Mouse (Mus musculus) G1E (cell line): ENCODE data around the gene Tulp2. TPM values are rescaled to one million over a fixed set of nuclear protein-coding genes. Genes with fewer than 3 reads are reported as not detected.
"Not testable (repeated sequence)": the region's sequence is repeated elsewhere in the genome, so short reads cannot be mapped to it uniquely, and the experiment has no call there.

ENCODE experiments used
- ATAC-seq: 2 replicates; pipeline ENCODE4 v1.8.0; 2016; ENCODE audit warnings: mild to moderate bottlenecking; ENCODE audit not compliant: insufficient number of reproducible peaks, poor library complexity, low FRiP score, severe bottlenecking; ENCODE audit errors: extremely low read depth
- DNase-seq: peaks from one replicate; pipeline ENCODE4 v3.0.0; 2012; ENCODE audit warnings: low spot score
- H3K27me3 ChIP-seq: 2 replicates; pipeline ENCODE4 v1.6.1; 2012; ENCODE audit warnings: mild to moderate bottlenecking, low read length, inconsistent platforms; ENCODE audit not compliant: insufficient read depth
- H3K36me3 ChIP-seq: replicated peaks from 2 replicates; pipeline ENCODE3; 2012; ENCODE audit warnings: mild to moderate bottlenecking, inconsistent platforms
- H3K4me1 ChIP-seq: 2 replicates; pipeline ENCODE4 v1.6.1; 2012; ENCODE audit warnings: low read depth, low read length, inconsistent platforms, mixed read lengths; ENCODE audit not compliant: insufficient read depth
- H3K4me3 ChIP-seq: 2 replicates; pipeline ENCODE4 v1.5.1; 2012; ENCODE audit warnings: low read depth, mild to moderate bottlenecking, inconsistent platforms, low read length, moderate library complexity, mixed read lengths
- H3K9me3 ChIP-seq: replicated peaks from 2 replicates; pipeline ENCODE4 v1.6.1; 2012; ENCODE audit warnings: inconsistent platforms
- CTCF ChIP-seq: IDR thresholded peaks from 2 replicates; pipeline ENCODE4 v1.5.1; 2012; ENCODE audit warnings: low read depth, low read length, inconsistent platforms, mixed read lengths
- GATA1 ChIP-seq: IDR thresholded peaks from 2 replicates; pipeline ENCODE4 v1.6.1; 2012; ENCODE audit warnings: borderline replicate concordance, low read length, inconsistent platforms, mixed read lengths
- GATA2 ChIP-seq: IDR thresholded peaks from 2 replicates; pipeline ENCODE4 v1.6.1; 2012; ENCODE audit warnings: low read depth, low read length, inconsistent platforms, borderline replicate concordance
- POLR2AphosphoS5 ChIP-seq: IDR thresholded peaks from 2 replicates; pipeline ENCODE4 v1.6.1; 2012; ENCODE audit warnings: low read depth, low read length, inconsistent platforms; ENCODE audit not compliant: insufficient replicate concordance
- TAL1 ChIP-seq: conservative IDR thresholded peaks from 2 replicates; pipeline ENCODE4 v1.6.1; 2012; ENCODE audit warnings: low read depth, low read length, inconsistent platforms, mixed read lengths
- polyA plus RNA-seq: library from polyadenylated mRNA; stranded (reverse); fragments of >175 nt; gene quantifications from 2 replicates; pipeline ENCODE4 v1.2.3, GENCODE M21; 2012
- total RNA-seq, 2 experiments: library from RNA; stranded (forward) in 1 of 2; stranded (reverse) in 1 of 2; fragments of 200-1000 nt in 1 of 2; fragments of >200 nt in 1 of 2; fragmentation: Nextera tagmentation in 1 of 2; gene quantifications; 2 replicates each; pipeline ENCODE4 v1.2.3; 2014 to 2017

Tulp2 gene
- total and polyA plus RNA-seq, 3 experiments, result 0.49 to 1.7 (median 0.98) TPM

DNA sequence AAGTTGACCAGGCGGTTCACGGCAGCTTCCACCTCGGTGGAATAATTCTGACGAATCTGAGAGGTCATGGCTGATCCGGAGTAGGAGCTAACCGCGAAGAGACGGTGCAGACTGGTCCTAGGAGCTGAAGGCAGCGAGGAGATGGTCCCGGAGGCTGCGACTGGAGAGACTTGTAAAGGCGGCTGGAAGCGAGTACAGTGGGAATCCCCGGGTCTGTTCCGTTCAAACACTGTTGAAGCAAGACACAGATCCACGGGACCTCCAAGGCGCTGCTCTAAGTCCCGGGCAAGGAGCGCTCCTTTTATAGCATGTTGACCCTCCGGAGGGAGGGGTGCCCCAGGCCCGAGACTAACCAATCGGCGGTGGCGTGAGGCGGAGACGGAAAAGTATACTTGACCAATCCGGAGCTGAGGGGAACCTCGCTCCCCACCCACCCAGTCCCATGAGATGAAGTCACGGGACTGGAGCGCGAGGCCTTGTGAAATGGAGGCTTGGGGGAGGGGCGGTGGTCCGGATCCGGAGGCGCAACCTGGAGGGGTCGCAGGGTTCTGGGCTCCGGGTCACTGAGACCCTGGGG lies 22.0 kb upstream of the Tulp2 start, which contains the start of gene Ftl1:
Gene Ftl1, minus strand, starts transcription at position 321 of the 577 bp plus-strand sequence.
- not testable (repeated sequence) for H3K27me3 ChIP-seq, H3K9me3 ChIP-seq
- TF ChIP-seq POLR2AphosphoS5, result peak; percentile 93
- ATAC-seq (peak; percentile 79), DNase-seq (peak; percentile 99)
- H3K4me3 ChIP-seq, result peak within 1 kb of the TSS; percentile 87
- H3K36me3 ChIP-seq, result peaks cover 88% of the 10 kb centered on the region
- peaks cover 67% of the 10 kb centered on the region for H3K4me1 ChIP-seq

DNA sequence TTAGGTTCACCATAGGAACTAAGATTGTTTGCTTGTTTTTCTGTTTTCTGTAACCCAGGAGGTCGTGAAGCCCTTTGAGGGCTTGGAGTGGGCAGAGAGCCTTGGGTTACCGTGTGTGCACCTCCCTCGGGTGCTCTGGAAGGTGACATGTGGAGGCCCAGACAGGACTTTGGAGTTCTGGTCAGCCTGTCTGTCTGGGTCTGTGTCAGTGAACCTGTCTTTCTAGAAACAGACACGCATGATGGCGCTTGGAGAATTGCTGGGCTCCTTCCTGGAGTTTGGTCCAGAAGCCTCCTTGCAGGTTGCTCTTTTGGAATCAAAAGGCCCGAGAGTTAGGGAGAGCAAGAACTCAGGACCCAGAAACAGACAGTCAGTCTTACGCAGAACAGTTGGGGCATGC lies 21.3 kb upstream of the Tulp2 start:
- TF ChIP-seq POLR2AphosphoS5 (no peak), CTCF (no peak), TAL1 (no peak), GATA1 (no peak), GATA2 (no peak)
- H3K9me3 ChIP-seq, result no peaks in the 10 kb centered on the region
- peaks cover 69% of the 10 kb centered on the region for H3K4me1 ChIP-seq
- DNase-seq (no peak), ATAC-seq (no peak)
- peak overlapping the region; percentile 87; the same call in 1 of the 2 replicates for H3K4me3 ChIP-seq
- peaks cover 88% of the 10 kb centered on the region for H3K36me3 ChIP-seq
- H3K27me3 ChIP-seq, result no peaks in the 10 kb centered on the region

DNA sequence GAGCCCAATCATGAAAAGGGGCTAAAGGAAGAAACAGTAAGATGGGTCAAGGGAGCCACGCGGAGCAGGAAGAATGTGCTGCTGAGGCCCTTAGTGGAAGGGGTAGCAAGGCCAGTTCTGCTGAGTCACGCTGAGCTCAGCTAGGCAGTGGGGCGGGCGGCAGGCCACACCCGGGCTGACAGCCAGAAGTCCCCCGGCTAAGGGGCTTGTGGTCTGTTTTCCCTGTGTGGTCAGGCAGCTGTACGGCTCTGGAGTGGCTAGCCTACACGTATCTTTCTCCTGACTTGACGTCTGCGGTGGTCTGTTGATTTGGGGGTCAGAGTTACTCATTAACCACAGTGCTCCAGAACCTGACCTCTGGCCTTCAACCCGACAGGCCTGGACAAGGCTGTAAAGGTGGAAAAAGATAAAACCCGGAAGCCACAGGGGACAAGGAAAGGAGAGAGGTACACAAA lies 20.8 kb upstream of the Tulp2 start:
- peak; percentile 40 for ATAC-seq
- H3K27me3 ChIP-seq, result no peaks in the 10 kb centered on the region
- peak; percentile 85 for DNase-seq
- TF ChIP-seq TAL1, result no peak
- TF ChIP-seq CTCF, result no peak
- no peak for TF ChIP-seq GATA2
- peaks cover 71% of the 10 kb centered on the region for H3K4me1 ChIP-seq
- peak overlapping the region; percentile 87 for H3K4me3 ChIP-seq
- H3K36me3 ChIP-seq, result peaks cover 88% of the 10 kb centered on the region
- H3K9me3 ChIP-seq, result no peaks in the 10 kb centered on the region

DNA sequence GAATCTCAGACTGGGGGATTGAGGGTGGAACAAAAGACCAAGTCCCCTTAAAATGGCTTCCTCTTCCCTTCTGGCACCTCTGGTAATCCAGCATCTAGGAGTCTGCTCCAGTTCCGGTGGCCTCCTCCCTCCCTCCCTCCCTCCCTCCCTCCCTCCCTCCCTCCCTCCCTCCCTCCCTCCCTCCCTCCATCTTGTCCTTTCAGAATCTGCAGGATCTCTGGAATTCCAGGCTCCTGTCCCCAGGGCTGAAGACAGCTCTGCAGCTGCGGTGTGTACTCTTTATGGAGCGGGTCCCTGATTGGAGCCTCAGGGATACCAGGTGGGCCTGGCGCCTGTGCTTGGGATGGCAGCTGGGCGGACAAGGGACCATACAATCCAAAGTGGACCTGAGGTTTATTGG lies 20.4 kb upstream of the Tulp2 start:
- DNase-seq (peak; percentile 44), ATAC-seq (no peak)
- peaks cover 71% of the 10 kb centered on the region for H3K4me1 ChIP-seq
- no peaks in the 10 kb centered on the region for H3K27me3 ChIP-seq
- no peaks in the 10 kb centered on the region for H3K9me3 ChIP-seq
- peaks cover 86% of the 10 kb centered on the region for H3K36me3 ChIP-seq
- TF ChIP-seq TAL1, result no peak
- TF ChIP-seq GATA2, result no peak
- TF ChIP-seq GATA1, result no peak
- no peak for TF ChIP-seq CTCF
- TF ChIP-seq POLR2AphosphoS5, result no peak
- peak overlapping the region; percentile 87; the same call in 1 of the 2 replicates for H3K4me3 ChIP-seq

DNA sequence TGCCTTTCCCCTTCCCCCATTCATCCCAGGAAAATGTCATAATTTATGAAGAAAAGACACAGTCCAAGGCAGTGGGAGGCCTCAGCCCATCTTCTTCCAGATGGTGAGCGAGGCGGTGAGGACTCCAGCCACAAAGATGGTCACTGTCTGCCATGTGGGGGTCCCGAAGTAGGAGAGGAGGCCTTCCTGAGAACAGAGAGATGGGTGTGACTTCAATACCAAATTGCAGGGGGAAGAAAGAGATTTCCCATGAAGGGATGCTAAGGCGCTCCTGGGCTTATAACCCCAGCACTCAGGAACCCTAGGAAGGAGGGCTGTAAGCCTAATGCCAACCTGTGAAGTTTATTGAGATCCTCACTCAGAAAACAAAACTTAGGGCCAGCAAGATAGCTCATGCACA lies 19.9 kb upstream of the Tulp2 start:
- no peak for TF ChIP-seq GATA2
- no peak for TF ChIP-seq GATA1
- TF ChIP-seq TAL1, result no peak
- no peak for TF ChIP-seq CTCF
- no peak for TF ChIP-seq POLR2AphosphoS5
- H3K4me1 ChIP-seq, result peaks cover 66% of the 10 kb centered on the region
- ATAC-seq (no peak), DNase-seq (no peak)
- no peaks in the 10 kb centered on the region for H3K27me3 ChIP-seq
- peak overlapping the region; percentile 61; the same call in 1 of the 2 replicates for H3K4me3 ChIP-seq
- H3K9me3 ChIP-seq, result no peaks in the 10 kb centered on the region
- H3K36me3 ChIP-seq, result peaks cover 82% of the 10 kb centered on the region

DNA sequence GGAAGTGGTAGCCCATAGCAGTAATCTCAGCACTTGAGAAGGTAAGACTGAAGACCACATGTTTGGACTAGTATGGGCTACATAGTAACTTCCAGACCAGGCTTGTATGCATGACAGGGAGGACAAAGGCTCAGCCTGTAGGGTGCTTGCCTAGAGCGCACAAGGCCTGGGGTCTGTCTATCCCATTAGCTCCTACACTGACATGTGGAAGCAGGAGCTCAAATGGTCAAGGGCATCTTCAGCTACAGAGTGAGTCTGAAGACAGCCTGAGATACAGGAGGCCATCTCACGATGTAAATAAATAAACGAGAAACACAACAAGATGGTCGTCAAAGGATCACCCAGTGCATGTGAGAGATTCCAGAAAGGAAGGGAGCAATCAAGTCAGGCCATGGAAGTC lies 19.4 kb upstream of the Tulp2 start:
- H3K4me3 ChIP-seq, result no peak overlapping the region
- no peaks in the 10 kb centered on the region for H3K9me3 ChIP-seq
- ATAC-seq (no peak), DNase-seq (no peak)
- H3K27me3 ChIP-seq, result no peaks in the 10 kb centered on the region
- peaks cover 66% of the 10 kb centered on the region for H3K4me1 ChIP-seq
- peaks cover 76% of the 10 kb centered on the region for H3K36me3 ChIP-seq
- TF ChIP-seq GATA2 (no peak), POLR2AphosphoS5 (no peak), GATA1 (no peak), TAL1 (no peak), CTCF (no peak)

DNA sequence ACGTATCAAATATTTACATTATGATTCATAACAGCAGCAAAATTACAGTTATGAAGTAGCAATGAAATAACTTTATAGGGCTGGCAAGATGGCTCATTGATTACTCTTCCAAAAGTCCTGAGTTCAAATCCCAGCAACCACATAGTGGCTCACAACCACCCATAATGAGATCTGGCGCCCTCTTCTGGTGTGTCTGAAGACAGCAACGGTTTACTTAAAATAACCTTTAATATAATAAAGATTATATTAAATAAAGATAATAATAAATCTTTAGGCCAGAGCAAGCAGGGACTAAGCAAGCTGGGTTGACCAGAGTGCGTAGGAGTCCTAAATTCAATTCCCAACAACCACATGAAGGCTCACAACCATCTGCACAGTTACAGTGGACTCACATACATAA lies 18.8 kb upstream of the Tulp2 start:
- Histone ChIP-seq H3K36me3 (peaks cover 71% of the 10 kb centered on the region), H3K4me1 (peaks cover 61% of the 10 kb centered on the region)
- H3K27me3 ChIP-seq, H3K9me3 ChIP-seq, ATAC-seq, DNase-seq, H3K4me3 ChIP-seq: not testable (repeated sequence)
